Mouse (Mus musculus) limb, embryonic 14.5 days (tissue): Measurements from ENCODE around the gene Rimklb. TPM values are rescaled to one million over a fixed set of nuclear protein-coding genes. Genes with fewer than 3 reads are reported as not detected.

Source experiments
- ATAC-seq: fragments of 200-750 bp; cut with Nextera tagmentation; 2 replicates; pipeline ENCODE4 v1.8.0; 2017; ENCODE audit warnings: low read depth, moderate number of reproducible peaks, moderate TSS enrichment; ENCODE audit not compliant: low FRiP score
- DNase-seq: peaks from one replicate; pipeline ENCODE4 v3.0.0-alpha.2; 2015; ENCODE audit warnings: low spot score
- H3K27ac ChIP-seq: fragments of 300-500 bp; sonication (generic); replicated peaks from 2 replicates; pipeline ENCODE4 v1.5.1; 2014; ENCODE audit warnings: low read depth, mild to moderate bottlenecking, low read length, moderate library complexity, mixed read lengths
- H3K27me3 ChIP-seq: fragments of 300-500 bp; sonication (generic); 2 replicates; pipeline ENCODE4 v1.6.1; 2014; ENCODE audit warnings: low read length, mixed read lengths; ENCODE audit not compliant: control insufficient read depth, insufficient read depth
- H3K36me3 ChIP-seq: fragments of 300-500 bp; sonication (generic); 2 replicates; pipeline ENCODE4 v1.6.1; 2014; ENCODE audit warnings: mild to moderate bottlenecking, low read length, moderate library complexity, mixed read lengths; ENCODE audit not compliant: control insufficient read depth, insufficient read depth
- H3K4me1 ChIP-seq: fragments of 300-500 bp; sonication (generic); 2 replicates; pipeline ENCODE4 v1.6.1; 2014; ENCODE audit warnings: antibody characterized with exemption, low read length, mixed read lengths; ENCODE audit not compliant: control insufficient read depth, insufficient read depth
- H3K4me2 ChIP-seq: fragments of 300-500 bp; sonication (generic); replicated peaks from 2 replicates; pipeline ENCODE4 v1.6.1; 2014; ENCODE audit warnings: low read depth, mild to moderate bottlenecking, low read length, moderate library complexity; ENCODE audit not compliant: severe bottlenecking
- H3K4me3 ChIP-seq: fragments of 300-500 bp; sonication (generic); replicated peaks from 2 replicates; pipeline ENCODE4 v1.5.1; 2014; ENCODE audit warnings: low read length
- H3K9ac ChIP-seq: fragments of 300-500 bp; sonication (generic); 2 replicates; pipeline ENCODE4 v1.6.1; 2014; ENCODE audit warnings: mild to moderate bottlenecking, low read depth, low read length, moderate library complexity; ENCODE audit not compliant: severe bottlenecking
- H3K9me3 ChIP-seq: fragments of 300-500 bp; sonication (generic); 2 replicates; pipeline ENCODE4 v1.6.1; 2016; ENCODE audit warnings: low read length; ENCODE audit not compliant: control insufficient read depth
- POLR2A ChIP-seq: fragments of 200-500 bp; IDR thresholded peaks from 2 replicates; pipeline ENCODE4 v1.8.0; 2012; ENCODE audit warnings: inconsistent platforms, mild to moderate bottlenecking, moderate library complexity, borderline replicate concordance; ENCODE audit not compliant: insufficient read depth, insufficient read length; ENCODE audit errors: extremely low read depth
- WGBS: fragments of 180-500 bp; shearing (Covaris S2); extraction: QIAGEN DNeasy Blood & Tissue Kit; methylation state at CpG from one replicate; pipeline ENCODE4 v1.1.7; 2014; 5-methylcytosine and 5-hydroxymethylcytosine counted together
- polyA plus RNA-seq, 2 experiments: library from polyadenylated mRNA; depleted of rRNA in 1 of 2; stranded (reverse) in 1 of 2; unstranded in 1 of 2; fragments of >200 nt; fragmentation: Nextera tagmentation in 1 of 2; extraction: Ambion mirVana in 1 of 2; gene quantifications; 2 replicates each; pipeline versions ENCODE4 v1.2.1 to v1.2.3; 2012 to 2014

Rimklb gene
- polyA plus RNA-seq, 2 experiments, result 18.2 to 43.3 TPM

DNA sequence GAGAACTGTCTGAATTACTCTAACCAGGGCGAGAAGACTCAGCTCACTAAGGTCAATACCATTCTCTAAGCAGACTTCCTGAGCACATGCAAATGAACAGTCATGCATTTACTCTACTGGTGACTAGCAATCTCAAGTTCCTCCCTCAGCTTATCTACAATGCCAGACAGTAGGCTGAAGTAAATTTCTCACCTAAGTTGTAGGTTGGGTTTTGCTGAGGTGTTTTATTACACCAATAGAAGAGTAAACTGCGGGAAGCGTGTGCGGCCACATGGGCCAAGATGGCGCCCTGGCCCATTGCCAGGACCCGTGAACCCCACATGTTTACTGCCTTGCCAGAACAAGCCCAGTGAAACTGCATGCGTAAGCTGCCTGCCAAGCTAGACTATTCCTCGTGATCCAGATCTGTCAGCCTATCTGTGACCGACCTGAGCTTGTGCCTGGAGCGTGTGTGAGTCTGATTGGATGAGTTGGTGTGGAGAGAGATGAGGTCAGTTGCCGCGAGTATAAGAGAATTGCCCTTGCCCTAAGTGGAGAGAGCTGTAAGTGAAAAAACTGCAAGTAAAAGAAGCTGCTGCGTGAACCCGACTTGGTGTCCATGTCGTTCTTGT is 29.4 kb downstream of the Rimklb start:
- no peaks in the 10 kb centered on the region for H3K4me1 ChIP-seq
- H3K9ac ChIP-seq, result no peak overlapping the region
- no peak for ATAC-seq
- peaks cover 24% of the 10 kb centered on the region for H3K36me3 ChIP-seq
- no peaks in the 10 kb centered on the region for H3K27me3 ChIP-seq
- H3K4me3 ChIP-seq, result no peak overlapping the region
- no peak overlapping the region for H3K27ac ChIP-seq
- H3K9me3 ChIP-seq, result no peaks in the 10 kb centered on the region
- DNase-seq, result no peak
- TF ChIP-seq POLR2A, result no peak
- WGBS, result 80% methylated on average over 15 of the region's 15 CpGs
- H3K4me2 ChIP-seq, result no peak overlapping the region

- DNase-seq (no peak), ATAC-seq (no peak)
- TF ChIP-seq POLR2A, result no peak
- Histone ChIP-seq H3K36me3 (peaks cover 37% of the 10 kb centered on the region), H3K27me3 (no peaks in the 10 kb centered on the region), H3K27ac (no peak overlapping the region), H3K4me1 (no peaks in the 10 kb centered on the region), H3K9ac (no peak overlapping the region), H3K4me3 (no peak overlapping the region), H3K4me2 (no peak overlapping the region), H3K9me3 (no peaks in the 10 kb centered on the region)
- 89% methylated on average over 3 of the region's 3 CpGs for WGBS
Observed at GRCm38 (mm10) chr6:122466092-122466713, 32.4 kb downstream of the Rimklb start.

DNA sequence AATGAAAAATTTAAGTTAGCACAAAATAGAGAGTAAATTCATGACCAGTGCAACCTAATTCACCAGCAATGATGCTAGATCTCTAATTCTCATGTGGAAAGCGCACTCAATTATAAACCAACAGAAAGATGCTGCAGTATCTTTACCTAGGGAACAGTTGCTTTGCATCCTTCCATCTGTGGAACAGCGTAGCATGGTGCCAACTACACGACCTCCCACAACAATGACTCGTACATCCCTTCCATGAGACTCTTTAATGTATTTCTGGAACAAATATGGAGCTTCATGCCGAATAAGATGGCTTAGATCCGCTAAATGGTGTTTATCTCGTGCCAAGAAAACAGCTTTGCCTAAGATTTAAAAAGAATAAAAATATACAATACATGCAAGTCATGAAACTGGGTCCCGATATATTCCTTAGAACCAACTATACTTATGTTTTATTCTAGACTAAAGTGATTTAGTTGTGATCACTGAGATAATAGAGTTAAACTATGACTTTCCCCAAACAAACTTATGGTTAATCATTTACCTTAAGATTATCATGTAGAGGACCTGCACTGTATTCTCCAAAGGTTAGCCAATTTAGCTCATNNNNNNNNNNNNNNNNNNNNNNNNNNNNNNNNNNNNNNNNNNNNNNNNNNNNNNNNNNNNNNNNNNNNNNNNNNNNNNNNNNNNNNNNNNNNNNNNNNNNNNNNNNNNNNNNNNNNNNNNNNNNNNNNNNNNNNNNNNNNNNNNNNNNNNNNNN is 39.4 kb downstream of the Rimklb start:
- H3K27me3 ChIP-seq, result no peaks in the 10 kb centered on the region
- peaks cover 42% of the 10 kb centered on the region for H3K36me3 ChIP-seq
- 91% methylated on average over 8 of the region's 8 CpGs for WGBS
- TF ChIP-seq POLR2A, result no peak
- no peak overlapping the region for H3K4me2 ChIP-seq
- ATAC-seq, result no peak
- H3K9me3 ChIP-seq, result no peaks in the 10 kb centered on the region
- no peaks in the 10 kb centered on the region for H3K4me1 ChIP-seq
- no peak overlapping the region for H3K4me3 ChIP-seq
- no peak overlapping the region for H3K27ac ChIP-seq
- DNase-seq, result no peak
- no peak overlapping the region for H3K9ac ChIP-seq

- H3K27ac ChIP-seq, result no peak overlapping the region
- peaks cover 15% of the 10 kb centered on the region for H3K36me3 ChIP-seq
- H3K27me3 ChIP-seq, result no peaks in the 10 kb centered on the region
- WGBS, result 88% methylated on average over 7 of the region's 7 CpGs
- H3K9me3 ChIP-seq, result no peaks in the 10 kb centered on the region
- DNase-seq, result no peak
- ATAC-seq, result no peak
- H3K4me3 ChIP-seq, result no peak overlapping the region
- no peak overlapping the region for H3K9ac ChIP-seq
- no peaks in the 10 kb centered on the region for H3K4me1 ChIP-seq
- H3K4me2 ChIP-seq, result no peak overlapping the region
- TF ChIP-seq POLR2A, result no peak
Observed at GRCm38 (mm10) chr6:122447848-122448247, 50.7 kb downstream of the Rimklb start.

DNA sequence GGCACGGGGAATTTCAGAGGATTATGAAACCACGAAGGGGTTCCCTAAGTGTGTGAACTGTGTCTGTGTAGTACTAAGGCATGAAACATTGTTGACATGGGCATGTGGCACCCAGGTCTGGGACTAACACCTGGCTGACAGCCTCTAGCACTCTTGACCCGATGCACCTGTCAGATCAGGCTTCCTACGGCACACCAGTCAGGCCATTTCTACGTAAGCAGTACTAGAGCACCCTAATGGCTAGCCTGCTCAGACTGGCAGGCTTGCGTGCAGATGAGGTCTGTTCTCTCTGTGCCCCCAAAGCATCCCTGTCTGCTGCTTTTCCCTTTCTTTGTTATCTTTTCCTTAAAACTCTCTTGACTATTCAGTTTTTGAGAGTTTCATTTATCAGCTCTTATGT is 53.3 kb downstream of the Rimklb start:
- Histone ChIP-seq H3K27me3 (no peaks in the 10 kb centered on the region), H3K9me3 (no peaks in the 10 kb centered on the region), H3K9ac (no peak overlapping the region), H3K4me1 (no peaks in the 10 kb centered on the region), H3K4me3 (no peak overlapping the region), H3K4me2 (no peak overlapping the region), H3K27ac (no peak overlapping the region), H3K36me3 (peaks cover 14% of the 10 kb centered on the region)
- DNase-seq, result no peak
- ATAC-seq, result no peak
- TF ChIP-seq POLR2A, result no peak
- 77% methylated on average over 6 of the region's 6 CpGs for WGBS
